Mouse (Mus musculus) retina, postnatal 7 days (tissue): ENCODE results near the gene Syndig1.

Experiments used
- DNase-seq: peaks from one replicate; pipeline ENCODE4 v3.0.0-alpha.2; 2012; ENCODE audit warnings: low read depth, low spot score

Syndig1 gene

GRCm38 (mm10) chr2:149828911-149829310 is at the start of gene Syndig1:
Gene Syndig1 (plus strand): TSS chr2:149829211.
- DNase-seq, result no peak

- DNase-seq, result no peak
Observed at GRCm38 (mm10) chr2:149798613-149799012, 30.4 kb upstream of the Syndig1 start.

GRCm38 (mm10) chr2:149804599-149805140 is 24.3 kb upstream of the Syndig1 start:
- no peak for DNase-seq

- no peak for DNase-seq
Observed at GRCm38 (mm10) chr2:149805256-149805655, 23.8 kb upstream of the Syndig1 start.

- DNase-seq, result no peak
Observed at GRCm38 (mm10) chr2:149812899-149813298, 16.1 kb upstream of the Syndig1 start.

- DNase-seq, result no peak
Observed at GRCm38 (mm10) chr2:149818395-149818794, 10.6 kb upstream of the Syndig1 start.

- DNase-seq, result no peak
Observed at GRCm38 (mm10) chr2:149819751-149820150, 9.3 kb upstream of the Syndig1 start.

- DNase-seq, result no peak
Observed at GRCm38 (mm10) chr2:149820201-149820600, 8.8 kb upstream of the Syndig1 start.

GRCm38 (mm10) chr2:149829955-149830535 is 1.0 kb downstream of the Syndig1 start:
- DNase-seq, result no peak

GRCm38 (mm10) chr2:149830536-149831458 is 1.8 kb downstream of the Syndig1 start, which contains the start of gene C530025M09Rik:
Gene C530025M09Rik (minus strand): TSS chr2:149831213.
- DNase-seq, result peak; percentile 29

GRCm38 (mm10) chr2:149831459-149832245 is 2.6 kb downstream of the Syndig1 start:
- DNase-seq, result no peak

- DNase-seq, result no peak
Observed at GRCm38 (mm10) chr2:149832301-149832700, 3.3 kb downstream of the Syndig1 start.

- no peak for DNase-seq
Observed at GRCm38 (mm10) chr2:149835091-149835490, 6.1 kb downstream of the Syndig1 start.

- no peak for DNase-seq
Observed at GRCm38 (mm10) chr2:149836471-149837135, 7.6 kb downstream of the Syndig1 start.

- DNase-seq, result no peak
Observed at GRCm38 (mm10) chr2:149839666-149840065, 10.7 kb downstream of the Syndig1 start.

GRCm38 (mm10) chr2:149844575-149844974 is 15.6 kb downstream of the Syndig1 start:
- no peak for DNase-seq

GRCm38 (mm10) chr2:149848778-149849177 is 19.8 kb downstream of the Syndig1 start:
- no peak for DNase-seq

GRCm38 (mm10) chr2:149861002-149861401 is 32.0 kb downstream of the Syndig1 start:
- no peak for DNase-seq

GRCm38 (mm10) chr2:149865914-149866435 is 37.0 kb downstream of the Syndig1 start:
- no peak for DNase-seq

- no peak for DNase-seq
Observed at GRCm38 (mm10) chr2:149870496-149870895, 41.5 kb downstream of the Syndig1 start.

- DNase-seq, result no peak
Observed at GRCm38 (mm10) chr2:149872496-149872895, 43.5 kb downstream of the Syndig1 start.
